Mouse (Mus musculus): ENCODE measurements at regions not wholly inside any gene's neighbourhood (a gene's known extent, or its start where the extent isn't known, plus 50 kb on each side); places are given as distances from the start of the nearest gene placed in this dataset.

GRCm38 (mm10) chr6:147760113-147760512 lies 284.5 kb downstream of the Ccdc91 start:
- no peak for TF ChIP-seq CTCF (IDR thresholded peaks at IDR 0.05; ENCODE audit: insufficient read depth, low read depth, low read length)
- no peak for TF ChIP-seq POLR2A (IDR thresholded peaks at IDR 0.05; ENCODE audit: insufficient read depth, low read depth, low read length)
